Mouse (Mus musculus): ENCODE data around the gene Scarb1. TPM values are rescaled to one million over a fixed set of nuclear protein-coding genes. Genes with fewer than 3 reads are reported as not detected.

The Scarb1 gene
- polyA plus RNA-seq, 1 experiment from 2014 or later: 36.5 TPM

GRCm38 (mm10) chr5:125298234-125298633, 42.7 kb downstream of the Scarb1 start:
- WGBS: 87% methylated on average over 9 of the region's 9 CpGs
- Histone ChIP-seq H3K36me3 (peaks cover 68% of the 10 kb centered on the region), H3K27me3 (no peaks in the 10 kb centered on the region), H3K4me1 (replicated peaks) (no peaks in the 10 kb centered on the region), H3K27ac (no peak overlapping the region), H3K9ac (replicated peaks) (no peak overlapping the region), H3K4me2 (no peak overlapping the region), H3K4me3 (replicated peaks) (no peak overlapping the region), H3K9me3 (peaks cover 12% of the 10 kb centered on the region)
- ATAC-seq (ENCODE audit: insufficient number of reproducible peaks, insufficient read depth, low FRiP score, low TSS enrichment, low read depth): no peak

GRCm38 (mm10) chr5:125297171-125297570, 43.7 kb downstream of the Scarb1 start:
- no peaks in the 10 kb centered on the region for H3K27me3 ChIP-seq
- peaks cover 73% of the 10 kb centered on the region for H3K36me3 ChIP-seq
- peaks cover 12% of the 10 kb centered on the region for H3K9me3 ChIP-seq
- no peak overlapping the region for H3K9ac ChIP-seq (replicated peaks)
- no peak for ATAC-seq (ENCODE audit: insufficient number of reproducible peaks, insufficient read depth, low FRiP score, low TSS enrichment, low read depth)
- no peak overlapping the region for H3K4me3 ChIP-seq (replicated peaks)
- H3K4me2 ChIP-seq: no peak overlapping the region
- no peak overlapping the region for H3K27ac ChIP-seq
- H3K4me1 ChIP-seq (replicated peaks): no peaks in the 10 kb centered on the region
- WGBS: 92% methylated on average over 7 of the region's 7 CpGs

DNA sequence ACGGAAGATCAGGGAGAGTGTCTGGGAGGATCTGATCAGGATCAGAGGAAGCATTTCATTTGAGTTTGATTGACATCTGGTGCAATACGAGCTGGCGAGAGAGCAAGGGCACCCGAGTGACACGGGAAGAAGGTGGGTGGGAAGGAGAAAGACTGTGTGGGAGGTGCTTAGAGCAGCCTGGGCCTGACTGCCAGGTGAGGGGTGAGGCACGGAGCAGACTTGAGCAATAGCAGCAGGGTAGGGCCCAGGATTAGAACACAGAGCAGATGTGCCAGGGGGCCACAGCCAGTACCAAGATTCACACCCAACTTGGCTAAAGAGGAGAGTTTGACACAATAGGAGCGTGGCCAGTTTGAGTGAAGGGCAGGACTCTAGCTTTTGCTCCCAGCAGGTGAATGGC, 47.9 kb downstream of the Scarb1 start:
- WGBS: 65% methylated on average over 7 of the region's 7 CpGs
- H3K9ac ChIP-seq (replicated peaks): no peak overlapping the region

GRCm38 (mm10) chr5:125291895-125292294, 49.0 kb downstream of the Scarb1 start:
- Histone ChIP-seq H3K4me2 (no peak overlapping the region), H3K9ac (replicated peaks) (no peak overlapping the region), H3K4me3 (replicated peaks) (no peak overlapping the region), H3K27ac (no peak overlapping the region), H3K36me3 (peaks cover 49% of the 10 kb centered on the region), H3K4me1 (replicated peaks) (peaks cover 11% of the 10 kb centered on the region), H3K9me3 (peaks cover 12% of the 10 kb centered on the region), H3K27me3 (no peaks in the 10 kb centered on the region)
- WGBS: 83% methylated on average over 8 of the region's 8 CpGs
- ATAC-seq (ENCODE audit: insufficient number of reproducible peaks, insufficient read depth, low FRiP score, low TSS enrichment, low read depth): no peak

More for the DNA sequence above, 47.9 kb downstream of the Scarb1 start:
- peaks cover 11% of the 10 kb centered on the region for H3K4me1 ChIP-seq (replicated peaks)
- no peaks in the 10 kb centered on the region for H3K27me3 ChIP-seq
- H3K4me3 ChIP-seq (replicated peaks): no peak overlapping the region
- no peak overlapping the region for H3K27ac ChIP-seq
- no peak overlapping the region for H3K4me2 ChIP-seq
- peaks cover 49% of the 10 kb centered on the region for H3K36me3 ChIP-seq
- peaks cover 12% of the 10 kb centered on the region for H3K9me3 ChIP-seq
- ATAC-seq (ENCODE audit: insufficient number of reproducible peaks, insufficient read depth, low FRiP score, low TSS enrichment, low read depth): no peak

DNA sequence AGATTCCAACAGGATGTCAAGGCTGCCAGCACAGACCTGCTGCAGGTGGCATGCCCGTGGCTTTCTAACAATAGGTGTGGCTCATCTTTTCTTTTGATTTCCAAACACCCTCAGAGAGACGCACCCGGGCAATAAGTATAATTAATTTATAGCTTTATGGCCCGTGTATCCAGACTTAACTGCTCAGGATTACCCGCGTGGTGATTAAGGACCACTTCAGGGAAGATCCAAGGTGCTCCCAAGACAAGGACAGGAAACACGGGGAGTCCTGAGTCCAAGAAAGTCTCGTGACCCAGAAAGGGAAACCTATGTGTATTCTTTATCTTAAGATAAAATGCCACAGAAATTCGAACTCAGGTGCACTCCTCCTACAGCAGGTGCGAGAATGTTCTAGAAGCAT, 49.5 kb downstream of the Scarb1 start:
- Histone ChIP-seq H3K27ac (no peak overlapping the region), H3K9me3 (peaks cover 8% of the 10 kb centered on the region), H3K9ac (replicated peaks) (no peak overlapping the region), H3K36me3 (peaks cover 49% of the 10 kb centered on the region), H3K4me3 (replicated peaks) (no peak overlapping the region), H3K4me1 (replicated peaks) (peaks cover 11% of the 10 kb centered on the region), H3K27me3 (no peaks in the 10 kb centered on the region), H3K4me2 (no peak overlapping the region)
- WGBS: 56% methylated on average over 10 of the region's 10 CpGs
- no peak for ATAC-seq (ENCODE audit: insufficient number of reproducible peaks, insufficient read depth, low FRiP score, low TSS enrichment, low read depth)

GRCm38 (mm10) chr5:125287053-125287655, 53.7 kb downstream of the Scarb1 start:
- peaks cover 23% of the 10 kb centered on the region; the same call in 1 of the 2 replicates for H3K36me3 ChIP-seq
- no peak for ATAC-seq (ENCODE audit: insufficient number of reproducible peaks, insufficient read depth, low FRiP score, low TSS enrichment, low read depth)
- H3K27me3 ChIP-seq: no peaks in the 10 kb centered on the region
- H3K9ac ChIP-seq (replicated peaks): no peak overlapping the region
- no peak overlapping the region for H3K27ac ChIP-seq
- 93% methylated on average over 9 of the region's 9 CpGs for WGBS
- H3K4me3 ChIP-seq (replicated peaks): no peak overlapping the region
- no peak overlapping the region for H3K4me2 ChIP-seq
- H3K9me3 ChIP-seq: no peaks in the 10 kb centered on the region
- peaks cover 16% of the 10 kb centered on the region for H3K4me1 ChIP-seq (replicated peaks)

DNA sequence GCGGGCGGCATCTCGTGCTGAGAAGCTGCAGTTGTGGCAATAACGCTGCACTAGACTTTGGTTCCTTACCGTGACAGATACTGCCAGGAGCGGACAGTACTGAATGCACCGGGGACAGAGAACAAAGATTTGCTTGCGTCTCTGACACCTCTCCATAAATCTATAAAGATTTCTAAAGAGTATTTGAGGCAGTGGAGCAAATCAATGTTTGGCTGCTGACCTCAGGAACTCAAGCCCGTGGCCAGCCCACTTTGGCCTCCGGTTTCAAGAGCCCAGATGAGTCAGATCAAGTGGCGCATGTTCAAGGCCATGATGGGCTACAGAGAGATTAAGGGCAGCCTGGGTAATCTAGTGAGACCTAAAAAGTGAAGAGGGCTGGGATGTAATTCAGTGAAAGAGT, 54.8 kb downstream of the Scarb1 start:
- ATAC-seq (ENCODE audit: insufficient number of reproducible peaks, insufficient read depth, low FRiP score, low TSS enrichment, low read depth): no peak

DNA sequence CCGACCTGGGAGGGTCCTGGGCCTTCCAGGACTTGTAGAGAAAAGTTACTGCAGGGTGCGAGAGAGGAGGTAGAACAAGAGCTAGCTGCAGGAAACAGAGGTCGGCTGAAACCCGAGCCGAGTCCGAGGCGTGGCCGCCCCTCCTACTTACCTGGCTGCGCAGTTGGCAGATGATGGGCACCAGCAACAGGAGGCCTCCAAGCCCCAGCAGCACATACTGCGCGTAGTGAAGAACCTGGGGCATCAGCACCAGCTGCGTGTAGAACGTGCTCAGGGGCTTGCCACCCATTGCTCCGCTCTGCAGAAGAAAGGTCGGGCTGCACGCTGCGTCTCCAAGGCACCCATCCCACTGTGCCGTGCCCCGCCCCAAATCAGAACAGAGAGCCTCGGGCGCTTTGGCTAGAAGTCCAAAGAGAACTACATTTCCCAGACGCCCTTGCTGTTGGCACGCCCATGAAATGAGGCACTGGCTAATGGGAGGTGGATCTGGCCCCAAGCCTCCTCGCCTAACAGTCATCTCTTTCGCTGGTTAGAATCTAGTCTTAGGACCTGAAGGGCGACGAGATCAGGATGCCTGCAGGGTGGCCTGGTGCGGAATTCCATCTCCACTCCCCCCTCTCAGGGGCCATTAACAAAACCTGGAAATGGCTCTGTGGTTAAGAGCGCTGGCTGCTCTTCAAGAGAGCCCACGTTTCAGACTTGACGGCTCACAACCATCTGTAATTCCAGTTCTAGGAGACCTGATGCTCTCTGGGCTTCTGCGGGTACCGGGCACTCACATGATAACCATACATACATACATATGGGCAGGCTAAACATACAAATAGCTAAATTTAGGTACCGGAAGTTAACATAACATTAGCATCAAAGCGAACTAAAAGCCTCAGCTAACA, 56.9 kb downstream of the Scarb1 start:
- Histone ChIP-seq H3K4me1 (replicated peaks) (peaks cover 17% of the 10 kb centered on the region), H3K27me3 (no peaks in the 10 kb centered on the region), H3K9me3 (no peaks in the 10 kb centered on the region), H3K27ac (peak overlapping the region; percentile 7; the same call in 1 of the 2 replicates), H3K36me3 (peaks cover 19% of the 10 kb centered on the region; the same call in 1 of the 2 replicates), H3K9ac (replicated peaks) (peak overlapping the region; percentile 18; the same call in 1 of the 2 replicates), H3K4me3 (replicated peaks) (peak overlapping the region; percentile 44), H3K4me2 (peak overlapping the region; percentile 64)
- 13% methylated on average over 35 of the region's 35 CpGs for WGBS
- peak; percentile 86 for ATAC-seq (ENCODE audit: insufficient number of reproducible peaks, insufficient read depth, low FRiP score, low TSS enrichment, low read depth)

More for the DNA sequence above, 54.8 kb downstream of the Scarb1 start:
- Histone ChIP-seq H3K9ac (replicated peaks) (no peak overlapping the region), H3K4me1 (replicated peaks) (peaks cover 16% of the 10 kb centered on the region), H3K27ac (no peak overlapping the region), H3K4me2 (no peak overlapping the region), H3K27me3 (no peaks in the 10 kb centered on the region), H3K4me3 (replicated peaks) (no peak overlapping the region), H3K36me3 (peaks cover 19% of the 10 kb centered on the region; the same call in 1 of the 2 replicates), H3K9me3 (no peaks in the 10 kb centered on the region)
- 90% methylated on average over 11 of the region's 11 CpGs for WGBS

DNA sequence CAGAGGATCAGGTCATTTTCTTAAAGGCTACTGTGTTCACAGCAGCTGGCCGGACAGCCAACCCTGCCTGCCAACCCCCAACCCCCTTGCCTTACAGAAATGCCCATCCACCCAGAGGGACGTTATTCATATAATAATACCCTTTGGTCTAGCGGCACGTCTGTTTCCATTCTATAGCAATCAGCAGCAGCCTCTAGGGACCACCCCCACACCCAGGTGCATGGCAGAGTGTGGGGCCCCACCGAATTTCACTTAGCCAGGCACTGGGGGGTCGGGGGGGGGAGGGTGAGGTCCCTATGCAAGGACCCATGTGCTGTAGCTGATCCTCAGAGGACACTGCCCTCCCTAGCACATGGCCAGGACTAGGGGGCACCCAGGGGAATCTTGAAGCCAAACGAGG, 61.7 kb downstream of the Scarb1 start:
- WGBS: 43% methylated on average over 7 of the region's 7 CpGs
- no peaks in the 10 kb centered on the region for H3K9me3 ChIP-seq
- ATAC-seq (ENCODE audit: insufficient number of reproducible peaks, insufficient read depth, low FRiP score, low TSS enrichment, low read depth): no peak
- no peak overlapping the region for H3K4me2 ChIP-seq
- H3K27ac ChIP-seq: no peak overlapping the region
- H3K36me3 ChIP-seq: no peaks in the 10 kb centered on the region; the same call in 1 of the 2 replicates
- H3K4me1 ChIP-seq (replicated peaks): peaks cover 28% of the 10 kb centered on the region
- no peak overlapping the region for H3K4me3 ChIP-seq (replicated peaks)
- H3K27me3 ChIP-seq: no peaks in the 10 kb centered on the region
- H3K9ac ChIP-seq (replicated peaks): no peak overlapping the region

DNA sequence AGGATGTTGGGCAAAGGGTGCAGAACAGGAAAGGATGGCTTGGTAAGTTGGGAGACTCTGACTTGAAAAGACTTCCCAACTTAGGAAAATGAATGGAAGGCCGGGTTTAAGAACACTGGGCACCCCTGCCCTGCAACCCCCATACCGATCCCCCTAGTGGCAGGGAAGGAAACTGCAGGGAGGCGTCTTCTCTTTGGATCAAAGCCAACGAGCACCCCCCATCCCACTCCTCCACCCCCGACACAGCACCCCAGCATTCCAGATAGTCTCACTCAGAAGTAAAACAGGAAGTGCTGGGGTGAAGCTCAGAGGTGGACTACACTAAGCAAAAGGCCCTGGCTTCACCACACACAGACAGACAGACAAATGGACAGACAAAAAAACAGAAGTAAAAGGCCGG, 62.6 kb downstream of the Scarb1 start:
- WGBS: 33% methylated on average over 6 of the region's 6 CpGs
- H3K27ac ChIP-seq: no peak overlapping the region
- H3K4me1 ChIP-seq (replicated peaks): peaks cover 23% of the 10 kb centered on the region
- H3K36me3 ChIP-seq: no peaks in the 10 kb centered on the region; the same call in 1 of the 2 replicates
- no peaks in the 10 kb centered on the region for H3K27me3 ChIP-seq
- no peak overlapping the region for H3K9ac ChIP-seq (replicated peaks)
- no peak for ATAC-seq (ENCODE audit: insufficient number of reproducible peaks, insufficient read depth, low FRiP score, low TSS enrichment, low read depth)
- no peak overlapping the region for H3K4me2 ChIP-seq
- H3K4me3 ChIP-seq (replicated peaks): no peak overlapping the region
- H3K9me3 ChIP-seq: no peaks in the 10 kb centered on the region

- H3K36me3 ChIP-seq: no peaks in the 10 kb centered on the region; the same call in 1 of the 2 replicates
- no peaks in the 10 kb centered on the region for H3K27me3 ChIP-seq
- ATAC-seq (ENCODE audit: insufficient number of reproducible peaks, insufficient read depth, low FRiP score, low TSS enrichment, low read depth): no peak
- 82% methylated on average over 6 of the region's 6 CpGs for WGBS
- no peak overlapping the region for H3K9ac ChIP-seq (replicated peaks)
- H3K27ac ChIP-seq: no peak overlapping the region
- H3K4me2 ChIP-seq: no peak overlapping the region
- no peak overlapping the region for H3K4me3 ChIP-seq (replicated peaks)
- H3K9me3 ChIP-seq: no peaks in the 10 kb centered on the region
- peaks cover 23% of the 10 kb centered on the region for H3K4me1 ChIP-seq (replicated peaks)
Measured at GRCm38 (mm10) chr5:125277313-125277712, 63.6 kb downstream of the Scarb1 start.

All from limb, embryonic 12.5 days (tissue).